In the genomic region with DNA sequence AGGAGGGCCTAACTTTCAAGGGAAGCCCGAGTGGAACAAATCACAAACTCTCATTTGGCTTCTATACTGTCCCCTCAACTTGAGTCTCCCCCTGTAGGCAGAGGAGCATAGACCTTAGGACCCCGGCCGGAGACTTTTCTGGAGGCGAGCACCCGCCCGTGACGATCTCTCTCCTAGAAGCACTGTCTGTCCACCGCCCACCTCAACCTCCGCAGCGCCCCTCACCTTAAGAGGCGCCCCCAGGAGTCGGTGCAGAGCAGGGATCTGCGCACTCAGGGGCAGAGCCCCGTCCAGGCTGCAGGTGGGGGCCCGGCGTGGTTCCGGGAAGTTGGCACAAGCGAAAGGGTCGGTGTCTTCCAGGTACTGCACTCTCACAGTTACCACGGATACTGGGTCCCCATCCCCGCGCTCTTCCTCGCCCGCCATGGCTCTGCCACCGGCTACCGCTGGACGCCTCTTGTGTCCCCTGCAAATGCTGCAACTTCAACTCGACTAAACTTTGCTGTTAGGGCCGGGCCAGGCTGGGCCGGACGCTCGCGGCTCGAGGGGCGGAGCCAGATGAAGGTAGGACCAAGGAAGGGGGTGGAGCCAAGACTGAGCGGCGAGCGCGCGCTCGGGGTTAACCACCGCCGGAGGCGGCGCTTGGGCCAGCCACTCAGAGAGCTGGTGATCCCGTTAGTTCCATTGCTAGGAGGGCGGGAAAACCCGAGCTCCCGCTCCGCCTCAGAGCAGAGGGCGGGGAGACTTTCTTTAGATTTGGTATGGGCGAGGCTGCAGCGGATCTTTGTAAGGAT, we compare ENCODE assay signal across 1 mouse cellular context.
TF ChIP-seq lines count a peak whose summit lies in the region.

A gene (minus strand): TSS at position 526 of the 794 bp plus-strand sequence.

TF ChIP-seq in MEL, 35 proteins besides CTCF, POLR2A, EP300 and RAD21 (continued from another document):
- TF ChIP-seq ELF1 (IDR thresholded peaks at IDR 0.05; ENCODE audit: low read depth, low read length) (peak; percentile 8; the same call in 1 of the 2 replicates), BHLHE40 (IDR thresholded peaks at IDR 0.05; ENCODE audit: borderline replicate concordance, low read depth, low read length) (no peak), UBTF (IDR thresholded peaks at IDR 0.05; ENCODE audit: borderline replicate concordance, insufficient read depth, low read depth, low read length) (no peak), ZKSCAN1 (IDR thresholded peaks at IDR 0.05; ENCODE audit: low read depth, low read length) (no peak), E2F4 (IDR thresholded peaks at IDR 0.05; ENCODE audit: borderline replicate concordance, low read depth, low read length) (peak; percentile 92), TAL1 (IDR thresholded peaks at IDR 0.05; ENCODE audit: low read length) (no peak), GABPA (IDR thresholded peaks at IDR 0.05; ENCODE audit: low read depth, low read length) (no peak), RCOR1 (IDR thresholded peaks at IDR 0.05; ENCODE audit: low read depth, low read length) (no peak; the same call in 1 of the 2 replicates), CHD2 (IDR thresholded peaks at IDR 0.05; ENCODE audit: low read length) (no peak), TBP (IDR thresholded peaks at IDR 0.05; ENCODE audit: low read depth, low read length) (no peak)
